Mouse (Mus musculus) liver, embryonic 13.5 days (tissue): ENCODE measurements around the gene Alg9. TPM values are rescaled to one million over a fixed set of nuclear protein-coding genes. Genes with fewer than 3 reads are reported as not detected.

Source experiments
- ATAC-seq: fragments of 200-750 bp; cut with Nextera tagmentation; 2 replicates; pipeline ENCODE4 v1.8.0; 2017; ENCODE audit warnings: low read depth, mild to moderate bottlenecking, moderate number of reproducible peaks, moderate library complexity
- DNase-seq: peaks from one replicate; pipeline ENCODE4 v3.0.0; 2022
- H3K27ac ChIP-seq: fragments of 300-500 bp; sonication (generic); 2 replicates; pipeline ENCODE4 v1.5.1; 2015; ENCODE audit warnings: moderate library complexity, mild to moderate bottlenecking, inconsistent platforms
- H3K27me3 ChIP-seq: fragments of 300-500 bp; sonication (generic); 2 replicates; pipeline ENCODE4 v1.6.1; 2015; ENCODE audit warnings: mild to moderate bottlenecking, inconsistent platforms
- H3K36me3 ChIP-seq: fragments of 300-500 bp; sonication (generic); 2 replicates; pipeline ENCODE4 v1.6.1; 2015; ENCODE audit warnings: mild to moderate bottlenecking, inconsistent platforms
- H3K4me1 ChIP-seq: fragments of 300-500 bp; sonication (generic); replicated peaks from 2 replicates; pipeline ENCODE4 v1.6.1; 2015; ENCODE audit warnings: inconsistent platforms
- H3K4me2 ChIP-seq: fragments of 300-500 bp; sonication (generic); 2 replicates; pipeline ENCODE4 v1.6.1; 2015; ENCODE audit warnings: inconsistent platforms, mild to moderate bottlenecking, moderate library complexity
- H3K4me3 ChIP-seq: fragments of 300-500 bp; sonication (generic); replicated peaks from 2 replicates; pipeline ENCODE4 v1.5.1; 2015; ENCODE audit warnings: mild to moderate bottlenecking, inconsistent platforms
- H3K9ac ChIP-seq: fragments of 300-500 bp; sonication (generic); 2 replicates; pipeline ENCODE4 v1.6.1; 2015; ENCODE audit warnings: mild to moderate bottlenecking, inconsistent platforms
- H3K9me3 ChIP-seq: fragments of 300-500 bp; sonication (generic); replicated peaks from 2 replicates; pipeline ENCODE4 v1.6.1; 2016; ENCODE audit warnings: inconsistent platforms
- WGBS: fragments of 180-500 bp; shearing (Covaris S2); methylation state at CpG from one replicate; pipeline ENCODE4 v1.1.7; 2015; ENCODE audit not compliant: insufficient replicate concordance; 5-methylcytosine and 5-hydroxymethylcytosine counted together
- polyA plus RNA-seq: library from polyadenylated mRNA; unstranded; fragments of >200 nt; fragmentation: Nextera tagmentation; extraction: Ambion mirVana; gene quantifications from 2 replicates; pipeline ENCODE4 v1.2.1, GENCODE M21; 2015

Alg9 gene
- polyA plus RNA-seq, 1 experiment from 2014 or later: 17.5 TPM

GRCm38 (mm10) chr9:50889964-50890363 is 115.1 kb downstream of the Alg9 start:
- H3K36me3 ChIP-seq: peaks cover 71% of the 10 kb centered on the region
- H3K9ac ChIP-seq: no peak overlapping the region
- ATAC-seq: no peak
- peaks cover 7% of the 10 kb centered on the region; the same call in 1 of the 2 replicates for H3K4me1 ChIP-seq
- H3K4me2 ChIP-seq: no peak overlapping the region
- no peak overlapping the region for H3K27ac ChIP-seq
- DNase-seq: no peak
- no peaks in the 10 kb centered on the region for H3K27me3 ChIP-seq
- no peak overlapping the region for H3K4me3 ChIP-seq
- 78% methylated on average over 4 of the region's 4 CpGs for WGBS
- H3K9me3 ChIP-seq: no peaks in the 10 kb centered on the region

- Histone ChIP-seq H3K4me3 (no peak overlapping the region), H3K36me3 (peaks cover 71% of the 10 kb centered on the region), H3K27me3 (no peaks in the 10 kb centered on the region), H3K4me2 (no peak overlapping the region), H3K27ac (no peak overlapping the region), H3K9me3 (no peaks in the 10 kb centered on the region), H3K9ac (no peak overlapping the region), H3K4me1 (peaks cover 7% of the 10 kb centered on the region; the same call in 1 of the 2 replicates)
- DNase-seq (no peak), ATAC-seq (no peak)
- 61% methylated on average over 3 of the region's 3 CpGs for WGBS
Measured at GRCm38 (mm10) chr9:50890494-50891090, 115.8 kb downstream of the Alg9 start.

Other genes with a start within 250 kb of the Alg9 start
- 41.6 and 43.4 TPM in 2 replicates for gene Pts, start 246.3 kb upstream of the Alg9 start, polyA plus RNA-seq
- gene Il18, start 220.2 kb upstream of the Alg9 start, polyA plus RNA-seq: 5.7 and 5.9 TPM in 2 replicates
- 0.24 and 0.37 TPM in 2 replicates for gene Bco2, start 219.8 kb upstream of the Alg9 start, polyA plus RNA-seq
- gene Tex12, start 213.7 kb upstream of the Alg9 start, polyA plus RNA-seq: not detected in 2 replicates
- gene Sdhd, start 171.2 kb upstream of the Alg9 start, polyA plus RNA-seq: 350 and 370 TPM in 2 replicates
- 208 and 218 TPM in 2 replicates for gene Timm8b, start 171.1 kb upstream of the Alg9 start, polyA plus RNA-seq
- gene Pih1d2, start 157.7 kb upstream of the Alg9 start, polyA plus RNA-seq: 1.8 and 2.1 TPM in 2 replicates
- gene Nkapd1, start 157.6 kb upstream of the Alg9 start, polyA plus RNA-seq: 10.4 and 11.6 TPM in 2 replicates
- 33.7 and 45.2 TPM in 2 replicates for gene Dlat, start 115.2 kb upstream of the Alg9 start, polyA plus RNA-seq
- 0.70 and 0.93 TPM in 2 replicates for gene Dixdc1, start 35.5 kb upstream of the Alg9 start, polyA plus RNA-seq
- gene 2310030G06Rik, start 28.5 kb upstream of the Alg9 start, polyA plus RNA-seq: 2.5 and 3.3 TPM in 2 replicates
- gene Cryab, start 23.7 kb upstream of the Alg9 start, polyA plus RNA-seq: 8.7 and 11.0 TPM in 2 replicates
- 1.4 TPM in 2 replicates for gene Hspb2, start 22.7 kb upstream of the Alg9 start, polyA plus RNA-seq
- gene Fdxacb1, start 6.8 kb upstream of the Alg9 start, polyA plus RNA-seq: 11.8 and 13.2 TPM in 2 replicates
- gene 1110032A03Rik, start 501 bp downstream of the Alg9 start, polyA plus RNA-seq: 13.4 and 14.6 TPM in 2 replicates
- gene Ppp2r1b, start 70.3 kb downstream of the Alg9 start, polyA plus RNA-seq: 97.1 and 117 TPM in 2 replicates
- 7.0 and 10.0 TPM in 2 replicates for gene Sik2, start 234.1 kb downstream of the Alg9 start, polyA plus RNA-seq